Mouse (Mus musculus) large intestine, adult 2 months (tissue): ENCODE data around the gene Tmem63a. TPM values are rescaled to one million over a fixed set of nuclear protein-coding genes. Genes with fewer than 3 reads are reported as not detected.
"Not testable (repeated sequence)": the region's sequence is repeated elsewhere in the genome, so short reads cannot be mapped to it uniquely, and the experiment has no call there.

Experiments used
- DNase-seq: peaks from one replicate; pipeline ENCODE4 v3.0.0-alpha.2; 2012; ENCODE audit warnings: low read depth, low spot score
- WGBS: fragments of 180-500 bp; shearing (Covaris S2); methylation state at CpG from one replicate; pipeline ENCODE4 v1.1.7; 2018; 5-methylcytosine and 5-hydroxymethylcytosine counted together
- polyA plus RNA-seq: library from polyadenylated mRNA; depleted of rRNA; stranded (reverse); fragments of >200 nt; gene quantifications from 2 replicates; pipeline ENCODE4 v1.2.3, GENCODE M21; 2012; rRNA removed

Tmem63a gene
- 35.5 and 36.9 TPM in 2 replicates for polyA plus RNA-seq

DNA sequence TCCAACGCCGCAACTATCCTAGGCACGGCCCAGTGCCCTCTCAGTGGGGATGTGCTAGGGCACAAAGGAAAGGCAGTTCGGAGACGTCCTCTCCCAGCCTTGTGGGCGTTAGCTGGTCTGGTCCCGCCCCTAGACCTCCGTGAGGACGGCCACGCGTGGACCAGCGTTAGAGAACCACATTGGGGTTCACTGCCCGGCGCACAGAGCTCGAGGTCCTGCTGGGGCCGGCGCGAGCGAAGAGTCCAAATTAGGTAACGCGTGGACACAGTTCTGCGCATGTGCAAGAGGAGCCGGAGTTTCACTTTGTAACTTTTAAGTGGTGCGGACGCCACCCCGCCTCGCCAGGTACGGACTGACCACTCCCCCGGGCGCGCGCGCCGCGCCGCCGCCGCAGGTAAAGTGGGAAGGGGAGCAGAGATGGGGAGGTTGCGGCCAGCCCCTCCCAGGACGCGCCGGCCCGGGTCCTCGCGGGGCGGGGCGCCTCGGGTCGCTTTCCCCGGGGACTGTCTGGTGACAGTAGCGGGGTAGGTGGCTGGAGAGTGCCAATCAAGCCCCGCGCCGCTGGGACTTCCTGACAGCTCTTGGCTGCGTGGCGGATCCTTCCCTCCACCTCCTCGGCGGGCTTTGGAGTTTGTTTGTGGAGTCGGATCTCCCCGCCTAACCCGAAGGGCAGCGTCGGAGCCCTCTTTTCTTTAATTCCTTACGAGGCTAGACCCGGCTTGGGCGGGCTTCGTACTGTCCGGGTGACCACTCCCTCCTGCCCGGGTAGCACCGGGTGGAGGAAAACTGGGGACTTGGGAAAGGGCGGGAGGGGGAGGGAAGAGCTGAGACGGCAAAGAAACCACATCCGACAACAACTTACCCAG, at the start of gene Tmem63a:
Tmem63a (plus strand) TSS at position 179 of the 866 bp plus-strand sequence.
- under 1% methylated on average over 72 of the region's 73 CpGs for WGBS
- no peak for DNase-seq

DNA sequence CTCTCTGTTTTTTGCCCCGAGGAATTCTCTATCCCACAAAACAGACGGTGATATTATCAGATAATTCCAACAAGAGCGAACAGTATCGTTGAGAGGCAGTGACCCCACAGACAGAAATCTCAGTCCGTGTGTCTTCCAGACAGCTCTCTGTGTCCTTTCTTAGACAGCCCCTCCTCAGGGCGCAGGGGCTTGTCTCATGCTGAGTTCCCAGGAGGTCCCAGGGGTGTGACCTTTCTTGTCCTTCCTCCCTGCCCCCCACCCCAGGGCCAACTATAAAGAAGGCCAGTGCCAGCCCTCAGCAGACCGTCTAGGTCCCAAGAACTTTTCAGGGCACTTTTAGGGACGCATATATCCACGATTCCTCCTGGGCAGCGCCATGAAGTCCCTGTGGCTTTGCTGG, 49.3 kb upstream of the Tmem63a start, which contains the start of gene Lefty2:
Lefty2 (plus strand) TSS at position 301 of the 400 bp plus-strand sequence.
- no peak for DNase-seq
- 73% methylated on average over 10 of the region's 10 CpGs for WGBS

DNA sequence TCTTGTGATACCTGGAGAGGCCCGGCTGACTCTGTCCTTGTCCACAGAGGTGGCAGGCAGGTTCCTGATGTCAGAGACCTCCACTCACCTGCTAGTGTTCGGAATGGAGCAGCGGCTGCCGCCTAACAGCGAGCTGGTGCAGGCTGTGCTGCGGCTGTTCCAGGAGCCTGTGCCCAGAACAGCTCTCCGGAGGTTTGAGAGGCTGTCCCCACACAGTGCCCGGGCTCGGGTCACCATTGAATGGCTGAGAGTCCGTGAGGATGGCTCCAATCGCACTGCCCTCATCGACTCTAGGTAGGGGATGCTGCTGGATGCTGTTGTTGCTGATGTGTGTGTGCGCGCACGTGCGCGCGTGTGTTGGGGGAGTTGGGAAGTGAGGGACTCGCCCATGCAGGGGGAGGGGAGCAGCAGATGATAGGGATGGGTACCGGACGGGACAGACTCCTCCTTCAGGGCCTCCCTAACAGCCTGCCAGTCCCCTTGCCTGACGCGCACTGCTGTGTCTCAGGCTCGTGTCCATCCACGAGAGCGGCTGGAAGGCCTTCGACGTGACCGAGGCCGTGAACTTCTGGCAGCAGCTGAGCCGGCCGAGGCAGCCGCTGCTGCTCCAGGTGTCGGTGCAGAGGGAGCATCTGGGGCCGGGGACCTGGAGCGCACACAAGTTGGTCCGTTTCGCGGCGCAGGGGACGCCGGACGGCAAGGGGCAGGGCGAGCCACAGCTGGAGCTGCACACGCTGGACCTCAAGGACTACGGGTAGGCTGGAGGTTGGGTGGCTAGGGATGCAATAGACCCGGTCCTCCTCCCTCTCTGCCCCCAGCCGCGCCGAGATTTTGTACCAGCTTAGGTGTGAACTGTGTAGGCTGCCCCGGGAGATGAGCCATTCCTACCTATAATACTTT, 47.8 kb upstream of the Tmem63a start:
- WGBS: 17% methylated on average over 45 of the region's 51 CpGs
- DNase-seq: not testable (repeated sequence)

DNA sequence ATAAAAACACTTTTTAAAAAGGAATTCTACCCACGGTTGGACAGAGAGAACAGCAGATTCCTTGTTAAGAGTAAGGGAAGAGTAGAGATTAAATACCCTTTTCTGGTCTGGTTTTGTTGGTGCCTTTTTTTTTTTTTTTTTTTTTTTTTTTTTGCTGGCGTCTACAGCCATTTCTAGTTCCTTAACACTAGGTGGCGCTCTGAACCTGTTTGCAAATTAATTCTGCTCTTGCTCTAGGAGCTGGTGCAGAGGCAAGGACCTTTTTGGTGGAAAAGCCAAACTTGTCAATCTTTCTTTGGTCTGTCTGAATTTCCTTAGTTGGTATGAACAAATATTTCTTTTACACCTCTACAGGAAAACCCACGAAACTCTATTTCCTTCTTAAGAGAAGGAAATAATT, 41.0 kb upstream of the Tmem63a start:
- no peak for DNase-seq
- WGBS: 2% methylated on average over 4 of the region's 4 CpGs

DNA sequence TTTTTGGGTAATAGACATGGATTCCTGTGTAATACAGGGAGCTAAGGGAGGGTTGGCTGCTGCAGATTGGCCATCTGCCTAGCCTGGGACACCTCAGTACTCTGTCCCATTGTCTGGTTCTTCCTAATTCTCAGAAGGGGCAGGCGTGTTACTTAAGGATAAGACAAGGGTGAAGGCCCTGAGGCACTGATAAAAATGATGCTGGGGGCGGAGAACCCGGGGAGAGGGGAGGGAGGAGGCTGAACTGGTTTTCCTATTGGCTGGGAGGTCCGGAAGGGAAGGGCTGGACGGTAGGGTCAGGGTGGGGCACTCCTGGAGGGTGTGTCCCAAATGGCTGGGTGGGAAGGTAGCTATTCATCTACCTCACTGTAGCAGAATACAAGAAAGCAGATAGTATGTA, 39.2 kb upstream of the Tmem63a start:
- WGBS: 21% methylated on average over 5 of the region's 5 CpGs

DNA sequence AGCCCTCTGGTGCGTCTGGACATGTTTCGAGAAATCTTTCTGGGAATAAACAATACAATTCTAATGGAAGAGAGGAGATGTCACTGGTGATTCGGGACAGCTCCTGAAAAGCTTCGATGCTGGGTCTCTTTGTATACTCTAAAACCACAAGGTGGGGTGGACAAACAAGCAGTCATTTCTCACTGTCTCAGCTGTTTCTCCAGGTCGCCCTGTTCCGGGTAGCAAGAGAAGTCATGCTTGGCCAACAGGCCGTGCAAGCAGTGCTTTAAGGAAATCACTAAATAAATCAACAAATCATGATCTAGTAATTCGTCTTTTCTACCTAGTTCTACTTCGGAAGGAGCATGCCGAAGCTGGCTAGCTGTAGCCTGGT, 38.5 kb upstream of the Tmem63a start:
- no peak for DNase-seq
- WGBS: 17% methylated on average over 10 of the region's 10 CpGs

More for the DNA sequence above, 39.2 kb upstream of the Tmem63a start:
- DNase-seq: no peak

DNA sequence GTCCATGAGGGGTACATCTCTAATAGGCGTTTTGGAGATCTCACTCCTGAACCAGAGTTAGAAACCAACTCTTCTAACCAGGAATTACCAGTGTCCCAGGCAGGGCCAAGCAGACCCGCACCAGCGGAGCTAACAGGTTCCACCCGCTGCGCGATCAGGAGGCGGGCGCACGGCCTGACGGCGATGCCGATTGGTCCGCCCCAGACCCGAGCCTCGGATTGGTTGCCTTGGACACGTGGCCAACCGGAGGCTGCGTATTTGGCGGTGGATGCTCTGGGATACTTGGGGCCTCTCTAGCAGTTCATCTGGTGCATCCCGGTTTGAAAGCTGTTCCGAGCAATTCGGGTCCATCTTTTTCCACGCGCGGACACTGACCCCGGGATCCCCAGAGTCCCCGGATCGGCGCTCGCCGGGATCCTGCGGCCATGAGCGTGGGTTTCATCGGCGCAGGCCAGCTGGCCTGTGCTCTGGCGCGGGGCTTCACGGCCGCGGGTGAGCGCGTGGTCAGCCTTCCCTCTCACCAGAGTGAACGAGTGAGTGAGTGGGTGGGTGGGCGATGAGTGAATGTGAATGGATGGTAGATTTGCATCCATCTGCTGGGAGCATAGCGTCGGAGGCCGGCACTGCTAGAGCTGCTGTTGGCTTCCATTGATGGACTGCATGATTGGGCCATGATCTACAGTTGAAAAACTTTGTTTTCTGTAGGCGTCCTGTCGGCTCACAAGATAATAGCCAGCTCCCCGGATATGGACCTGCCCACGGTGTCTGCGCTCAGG, 37.9 kb upstream of the Tmem63a start, which contains the start of gene Pycr2:
Pycr2 (plus strand) TSS at position 255 of the 776 bp plus-strand sequence.
- peak; percentile 73 for DNase-seq
- WGBS: under 1% methylated on average over 52 of the region's 52 CpGs

DNA sequence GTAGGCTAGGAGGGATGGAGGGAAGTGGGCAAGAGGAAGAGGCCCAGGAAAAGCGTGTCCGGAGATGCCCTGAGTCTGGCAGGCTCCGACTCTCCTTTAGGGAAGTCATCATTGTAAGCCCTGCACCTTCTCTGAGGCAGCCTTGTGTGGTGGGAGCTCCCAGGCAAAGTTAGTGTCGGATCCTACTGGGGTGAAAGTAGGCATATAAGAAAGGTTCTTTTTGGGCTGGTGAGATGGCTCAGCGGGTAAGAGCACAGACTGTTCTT, 37.4 kb upstream of the Tmem63a start:
- 7% methylated on average over 5 of the region's 5 CpGs for WGBS
- no peak for DNase-seq

DNA sequence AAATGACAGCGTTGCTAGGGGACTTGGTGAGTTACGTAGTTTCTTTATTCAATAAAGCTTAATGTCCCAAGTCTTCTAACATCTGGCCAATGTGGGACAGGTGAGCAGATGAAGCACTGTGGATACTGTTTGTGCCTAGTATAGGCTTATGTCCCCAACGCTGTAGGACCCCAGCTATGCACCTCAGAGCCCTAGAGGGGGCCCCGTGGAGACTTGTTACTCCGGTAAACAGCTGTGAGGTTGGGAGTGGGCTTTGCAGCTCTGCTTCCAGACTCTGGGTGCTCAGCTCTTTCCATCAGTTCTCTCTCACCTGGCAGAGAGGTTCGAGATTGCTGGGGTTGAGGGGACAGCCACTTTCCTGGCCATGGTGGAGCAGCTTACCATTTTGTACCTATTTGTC, 36.8 kb upstream of the Tmem63a start:
- 69% methylated on average over 6 of the region's 6 CpGs for WGBS
- no peak for DNase-seq

DNA sequence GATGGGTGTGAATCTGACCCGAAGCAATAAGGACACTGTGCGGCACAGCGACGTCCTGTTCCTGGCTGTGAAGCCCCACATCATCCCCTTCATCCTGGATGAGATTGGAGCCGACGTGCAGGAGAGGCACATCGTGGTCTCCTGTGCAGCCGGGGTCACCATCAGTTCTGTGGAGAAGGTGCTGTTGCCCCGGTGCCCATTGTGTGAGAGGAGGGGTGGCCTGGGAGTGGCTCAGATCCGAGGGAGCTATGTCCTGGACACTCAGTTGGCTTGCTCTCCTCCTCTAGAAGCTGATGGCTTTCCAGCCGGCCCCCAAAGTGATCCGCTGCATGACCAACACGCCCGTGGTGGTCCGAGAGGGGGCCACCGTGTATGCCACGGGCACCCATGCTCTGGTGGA, 36.3 kb upstream of the Tmem63a start:
- 93% methylated on average over 17 of the region's 17 CpGs for WGBS
- no peak for DNase-seq

DNA sequence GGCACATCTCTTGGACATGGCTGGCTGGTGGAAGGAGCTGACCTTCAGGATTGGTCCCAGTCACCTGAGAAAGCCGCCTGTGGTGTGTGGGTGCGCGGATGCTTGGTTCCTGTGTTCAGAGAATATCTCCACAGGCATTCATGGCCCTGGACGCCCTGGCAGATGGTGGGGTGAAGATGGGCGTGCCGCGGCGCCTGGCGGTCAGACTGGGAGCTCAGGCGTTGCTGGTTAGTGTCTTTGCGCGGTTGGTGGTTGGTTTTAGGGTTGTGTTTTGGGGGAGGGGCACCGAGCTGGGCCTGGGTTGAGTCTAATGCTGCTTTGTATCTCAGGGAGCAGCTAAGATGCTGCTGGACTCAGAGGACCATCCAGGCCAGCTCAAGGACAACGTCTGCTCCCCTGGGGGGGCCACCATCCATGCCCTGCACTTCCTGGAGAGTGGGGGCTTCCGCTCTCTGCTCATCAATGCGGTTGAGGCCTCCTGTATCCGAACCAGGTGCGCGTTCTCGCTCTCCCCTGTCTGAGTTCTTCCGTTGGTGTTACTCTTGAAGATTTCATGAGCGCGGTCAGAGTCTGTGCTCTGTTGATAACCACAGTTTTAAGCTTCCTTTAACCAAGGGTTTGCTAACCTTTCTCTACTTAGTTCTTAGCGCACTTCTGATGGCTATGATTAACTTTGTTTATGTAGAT, 35.5 kb upstream of the Tmem63a start:
- DNase-seq: no peak
- WGBS: 93% methylated on average over 24 of the region's 24 CpGs

DNA sequence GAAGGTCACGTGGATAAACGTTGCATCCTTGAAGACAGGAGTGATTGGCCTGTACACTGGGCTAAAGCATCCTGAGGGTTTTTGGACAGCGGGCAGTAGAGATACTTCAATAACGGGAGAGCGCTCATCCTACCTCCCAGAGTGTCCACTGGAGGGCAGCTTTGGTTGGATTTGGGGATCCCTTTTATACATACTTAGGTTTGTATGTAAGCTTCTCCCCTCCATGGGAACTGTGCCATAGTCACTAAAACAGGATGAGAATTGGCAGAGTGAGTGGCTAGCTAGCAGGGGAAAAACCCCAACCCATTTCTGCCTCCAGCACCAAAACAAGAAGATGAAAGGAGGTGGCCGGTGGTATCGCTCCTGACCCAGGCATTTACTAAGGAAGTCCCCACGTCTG, 31.0 kb upstream of the Tmem63a start:
- 50% methylated on average over 8 of the region's 8 CpGs for WGBS

DNA sequence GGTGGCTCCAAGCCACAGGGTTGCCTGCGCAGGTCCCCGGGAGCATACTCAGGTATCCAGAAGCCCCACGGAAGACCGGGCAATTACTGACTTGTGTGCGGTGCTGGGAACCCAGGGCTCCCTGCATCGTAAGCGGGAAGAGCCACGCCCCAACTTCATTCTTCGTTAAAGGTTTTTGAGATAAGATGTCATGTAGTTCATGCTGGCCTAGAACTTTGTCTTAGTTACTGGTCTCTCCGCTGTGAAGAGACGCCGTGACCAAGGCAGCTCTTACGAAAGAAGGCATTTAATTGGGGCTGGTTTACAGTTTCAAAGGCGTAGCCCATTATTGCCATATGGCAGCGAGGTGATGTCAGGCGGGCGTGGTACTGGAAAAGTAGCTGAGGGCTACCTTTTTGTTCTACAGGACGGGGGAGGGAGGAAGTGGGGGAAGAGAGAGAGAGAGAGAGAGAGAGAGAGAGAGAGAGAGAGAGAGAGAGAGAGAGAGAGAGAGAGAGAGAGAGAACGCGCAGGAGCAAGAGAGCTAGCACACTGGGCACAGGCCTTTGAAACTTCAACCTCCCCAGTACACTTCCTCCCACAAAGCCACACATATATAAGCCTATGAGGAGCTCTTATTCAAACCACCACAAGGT, 30.4 kb upstream of the Tmem63a start:
- DNase-seq: peak; percentile 82
- 29% methylated on average over 20 of the region's 20 CpGs for WGBS

More for the DNA sequence above, 31.0 kb upstream of the Tmem63a start:
- no peak for DNase-seq

DNA sequence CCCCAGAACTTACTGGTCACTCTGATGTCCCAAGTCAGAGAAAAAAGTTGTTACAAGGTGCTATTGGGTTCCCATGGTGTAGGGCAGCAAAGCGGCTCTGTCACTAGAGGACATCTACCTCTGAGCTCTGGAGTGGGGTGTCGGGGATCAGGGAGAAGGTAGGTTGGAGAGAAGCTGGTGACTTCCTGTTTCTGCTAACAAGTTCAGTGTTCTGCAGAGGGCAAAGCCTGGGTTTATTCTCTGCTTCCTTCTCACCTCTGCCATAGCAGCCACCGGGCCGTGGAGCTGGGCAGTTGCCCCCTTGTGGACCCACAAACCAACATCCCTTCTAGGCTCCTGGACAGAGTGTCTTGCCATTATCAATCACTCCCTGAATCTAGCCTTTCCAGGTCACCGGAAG, 29.4 kb upstream of the Tmem63a start:
- WGBS: 91% methylated on average over 5 of the region's 5 CpGs
- DNase-seq: no peak

DNA sequence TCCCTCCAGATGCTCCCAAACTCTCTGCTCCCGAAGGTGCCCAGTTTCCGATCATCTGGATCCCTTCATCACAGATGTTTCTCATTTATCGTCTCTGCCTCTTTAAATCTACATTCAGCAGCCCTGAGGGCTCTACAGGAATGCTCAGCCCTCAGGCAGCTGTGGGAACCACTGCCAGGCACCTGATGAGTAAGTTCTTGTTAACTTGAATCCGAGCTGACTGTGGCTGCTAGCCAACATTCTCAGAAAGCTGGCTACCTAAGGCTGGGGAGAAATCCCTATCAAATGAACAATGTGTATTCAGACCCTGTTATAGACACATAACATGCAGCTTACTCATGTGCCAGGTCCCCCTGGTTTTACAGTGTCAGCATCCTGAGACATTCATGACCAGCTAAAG, 28.3 kb upstream of the Tmem63a start:
- DNase-seq: no peak
- 43% methylated on average over 4 of the region's 4 CpGs for WGBS

DNA sequence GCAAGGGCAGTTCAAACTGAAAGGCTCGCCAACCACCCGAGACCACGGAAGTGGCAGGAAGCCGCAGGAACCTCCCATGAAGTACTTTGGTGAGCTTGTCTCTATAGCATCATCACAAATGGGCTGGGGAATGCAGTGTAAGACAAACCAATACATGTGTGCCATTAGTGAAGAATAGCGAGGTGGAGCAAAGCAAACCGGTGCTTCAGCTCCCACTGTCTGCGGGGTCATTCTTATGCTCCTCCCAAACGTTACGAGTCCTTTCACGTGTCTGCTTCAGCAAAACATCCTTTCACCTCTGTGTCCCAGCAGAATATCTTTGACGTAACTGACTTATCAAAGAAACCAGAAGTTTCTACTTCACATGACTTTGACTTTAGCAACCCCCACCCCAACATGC, 25.7 kb upstream of the Tmem63a start:
- DNase-seq: no peak
- WGBS: 89% methylated on average over 11 of the region's 11 CpGs

DNA sequence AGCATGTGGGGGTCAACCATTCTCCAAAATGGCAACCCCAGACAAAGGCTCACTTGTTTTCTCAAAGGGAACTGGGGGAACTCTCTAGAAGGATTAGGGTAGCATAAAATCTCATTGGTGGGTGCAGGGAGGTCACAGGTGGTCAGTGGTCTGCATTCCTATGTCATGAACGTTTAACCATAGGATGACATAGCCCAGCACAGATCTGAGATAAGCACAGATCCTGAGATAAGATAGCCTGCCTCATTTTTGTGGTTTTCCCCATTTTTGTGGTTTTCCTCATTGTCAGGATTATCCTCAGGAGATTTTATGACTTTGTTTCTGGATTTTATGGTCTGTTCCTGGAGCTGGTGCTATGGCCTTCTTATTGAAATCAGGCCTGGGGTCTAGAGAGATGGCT, 25.1 kb upstream of the Tmem63a start:
- 18% methylated on average over 1 of the region's 1 CpGs for WGBS

DNA sequence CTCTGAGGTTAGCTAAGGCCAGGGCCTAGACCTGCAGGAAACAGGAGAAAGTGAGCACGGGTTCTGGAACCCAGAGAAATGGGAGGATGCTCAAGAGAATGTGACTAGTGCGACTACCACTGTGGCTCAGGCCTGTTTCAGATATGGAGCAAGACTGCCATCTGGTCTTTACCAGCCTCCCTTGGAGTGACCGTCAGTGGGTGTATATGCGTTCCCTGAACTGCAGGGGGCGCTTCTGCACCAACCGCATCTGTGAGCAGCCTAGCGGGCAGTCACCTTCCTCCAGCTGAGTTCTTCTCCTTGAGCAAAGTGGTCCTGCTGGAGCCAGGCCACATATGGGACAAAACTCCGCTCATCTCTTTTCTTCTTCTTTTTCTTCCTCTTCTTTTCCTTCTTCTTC, 22.5 kb upstream of the Tmem63a start:
- no peak for DNase-seq
- 46% methylated on average over 8 of the region's 8 CpGs for WGBS

More for the DNA sequence above, 25.1 kb upstream of the Tmem63a start:
- DNase-seq: no peak
